Mouse (Mus musculus) E14TG2a.4 (cell line): ENCODE results near the gene Cdc37.

Experiments used
- CTCF ChIP-seq: conservative IDR thresholded peaks from 2 replicates; pipeline ENCODE4 v1.5.1; 2014; ENCODE audit warnings: low read length
- POU5F1 ChIP-seq: IDR thresholded peaks from 2 replicates; pipeline ENCODE4 v1.6.1; 2014; ENCODE audit warnings: low read length, borderline replicate concordance

DNA sequence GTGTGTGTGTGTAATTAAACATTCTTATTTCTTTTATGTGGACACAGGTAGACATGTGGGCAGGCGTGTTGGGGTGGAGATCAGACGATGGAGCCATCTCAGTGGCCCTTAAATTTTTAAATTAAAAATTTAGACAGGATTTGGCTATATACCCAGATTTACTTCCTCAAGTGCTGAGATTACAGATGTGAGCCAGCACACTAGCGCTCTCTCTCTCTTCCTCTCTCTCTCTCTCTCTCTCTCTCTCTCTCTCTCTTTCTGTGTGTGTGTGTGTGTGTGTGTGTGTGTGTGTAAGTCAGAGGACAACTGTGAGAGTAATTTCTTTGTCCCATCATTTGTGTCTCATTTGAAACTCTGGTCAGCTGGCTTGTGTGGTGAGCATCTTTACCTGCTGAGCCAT lies 40.9 kb upstream of the Cdc37 start:
- TF ChIP-seq CTCF (no peak), POU5F1 (no peak)
